Mouse (Mus musculus) gastrocnemius, postnatal 4 days (tissue): ENCODE results near the gene Rrp9. TPM values are rescaled to one million over a fixed set of nuclear protein-coding genes. Genes with fewer than 3 reads are reported as not detected.

Experiments
- DNase-seq, 2 experiments: peaks; one replicate each; pipeline ENCODE4 v3.0.0; 2021 to 2022; ENCODE audit warnings: low spot score in 2 of 2, mixed read lengths in 2 of 2
- total RNA-seq, 2 experiments: library from RNA; stranded (reverse); gene quantifications; 2 replicates each; pipeline ENCODE4 v1.2.3; 2021

The Rrp9 gene
- total RNA-seq, 2 experiments from 2014 or later: 25.1 to 26.2 TPM

DNA sequence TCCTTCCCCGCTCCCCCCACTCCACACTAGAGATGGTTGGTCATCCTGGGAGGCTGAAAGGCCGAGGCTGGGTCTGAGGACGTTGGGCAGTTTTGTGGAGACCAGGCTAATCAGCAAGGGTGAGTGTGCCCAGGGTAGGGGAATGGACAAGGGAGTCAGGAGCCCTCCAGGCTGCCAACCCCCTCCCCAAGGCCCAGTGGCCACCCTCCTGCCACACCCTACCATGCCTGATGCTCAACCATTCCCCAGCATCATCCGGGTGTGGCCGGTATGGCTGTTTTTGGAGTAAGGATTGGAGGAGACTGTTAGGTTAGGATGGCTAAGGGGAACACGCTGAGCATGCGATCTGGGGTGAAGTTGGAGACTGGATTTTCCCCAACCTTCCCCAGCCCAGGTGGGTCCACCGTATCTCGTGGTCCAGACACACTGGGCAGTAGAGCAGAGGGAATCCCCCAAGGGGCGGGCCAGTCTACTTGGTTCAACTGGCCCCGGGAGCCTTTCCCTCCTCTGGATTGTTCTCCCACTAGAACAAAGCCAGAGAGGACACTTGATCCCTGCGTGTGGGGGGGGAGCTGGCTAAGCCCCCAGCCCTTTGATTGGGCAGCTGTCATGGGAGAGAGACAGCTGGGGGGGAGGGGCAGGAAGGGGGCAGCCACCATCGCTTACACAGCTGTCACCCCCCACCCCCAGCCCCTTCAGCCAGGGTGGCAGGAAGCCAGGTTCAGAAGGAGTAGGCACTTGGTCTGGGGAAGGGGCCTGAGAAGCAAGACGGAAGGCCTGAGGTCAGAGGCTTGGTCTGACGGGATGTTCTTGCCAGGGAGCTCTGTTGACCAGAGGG is 19.2 kb upstream of the Rrp9 start:
- DNase-seq: peak; percentile 42 to 67

DNA sequence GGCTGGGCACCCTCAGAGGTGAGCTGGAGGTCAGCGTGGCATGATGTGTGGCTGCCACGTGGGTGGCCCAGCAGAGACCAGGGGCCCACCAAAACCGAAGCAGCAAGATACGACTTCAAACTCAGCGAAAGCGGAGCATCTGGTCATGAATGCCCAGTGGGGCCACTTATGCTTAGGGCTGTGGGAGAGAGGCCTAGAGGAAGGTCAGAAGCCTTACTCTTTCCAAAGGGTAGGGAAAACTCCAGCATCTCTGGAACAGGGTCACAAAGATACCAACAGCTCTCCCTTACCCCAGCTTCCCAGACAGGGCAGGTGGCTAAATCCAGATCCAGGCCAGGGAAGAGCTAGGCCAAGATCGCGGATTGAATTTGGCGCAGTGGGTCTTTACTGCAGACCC is 18.6 kb upstream of the Rrp9 start:
- no peak for DNase-seq

DNA sequence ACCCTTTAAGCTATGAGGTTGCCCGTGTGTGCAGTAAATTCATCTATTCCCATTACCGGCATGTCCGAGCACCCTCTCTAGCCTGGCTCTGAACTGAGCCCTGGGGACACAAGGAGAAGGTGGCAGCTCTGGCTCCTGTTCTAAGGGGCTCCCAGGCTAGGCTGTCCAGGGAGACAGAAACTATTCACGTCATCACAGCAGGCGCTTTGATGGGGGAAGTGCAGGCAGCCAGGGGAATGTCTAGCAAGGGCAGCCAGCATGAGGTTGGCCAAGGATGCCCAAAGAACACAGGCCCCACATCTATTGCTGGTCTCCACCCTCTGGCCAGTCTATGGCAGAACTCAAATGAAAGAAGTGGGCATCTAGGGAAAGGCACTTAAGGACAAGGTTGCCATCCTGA is 17.8 kb upstream of the Rrp9 start:
- no peak for DNase-seq

DNA sequence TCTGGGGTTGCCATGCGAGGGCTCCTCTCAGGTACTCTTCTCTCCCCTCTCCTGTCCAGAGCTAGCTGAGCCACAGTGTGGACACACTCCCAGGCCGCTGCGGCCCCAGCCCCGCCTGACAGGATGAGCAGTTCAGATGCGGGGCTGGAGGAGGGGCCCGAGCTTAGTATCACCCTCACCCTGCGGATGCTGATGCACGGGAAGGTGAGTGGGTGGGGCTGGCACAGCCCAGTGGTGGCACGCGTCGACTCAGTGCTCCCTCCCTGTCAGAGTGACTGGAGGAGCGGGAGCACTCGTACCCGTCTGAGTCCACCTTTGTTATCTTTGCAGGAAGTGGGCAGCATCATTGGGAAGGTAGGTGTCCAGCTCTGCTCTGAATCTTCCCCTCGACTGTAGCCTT is 15.8 kb upstream of the Rrp9 start:
- DNase-seq: no peak

DNA sequence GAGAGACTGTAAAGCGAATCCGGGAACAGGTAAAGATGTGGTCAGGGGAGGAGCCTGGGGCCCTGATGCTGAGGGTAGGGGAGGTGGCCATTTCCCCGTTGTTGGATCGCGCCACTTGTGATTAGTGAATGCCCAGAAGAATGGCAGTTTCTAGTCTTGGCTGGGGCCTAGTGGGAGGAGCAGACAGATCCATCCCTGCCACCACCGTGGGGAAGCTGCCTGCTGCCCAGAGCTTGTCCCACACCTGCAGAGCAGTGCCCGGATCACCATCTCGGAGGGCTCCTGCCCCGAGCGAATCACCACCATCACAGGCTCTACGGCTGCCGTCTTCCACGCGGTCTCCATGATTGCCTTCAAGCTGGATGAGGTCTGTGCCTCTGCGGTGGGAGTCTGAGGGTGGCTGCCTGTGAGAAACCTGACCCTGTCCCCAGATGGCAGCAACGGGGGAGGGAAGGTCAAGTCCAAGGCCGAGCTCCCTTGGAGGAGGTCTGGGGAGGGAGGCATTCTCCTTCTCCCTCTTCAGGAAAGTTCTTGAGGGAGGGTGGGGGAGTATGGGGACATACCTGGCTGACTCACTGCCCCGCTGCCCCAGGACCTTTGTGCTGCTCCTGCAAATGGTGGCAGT is 15.2 kb upstream of the Rrp9 start:
- no peak for DNase-seq

DNA sequence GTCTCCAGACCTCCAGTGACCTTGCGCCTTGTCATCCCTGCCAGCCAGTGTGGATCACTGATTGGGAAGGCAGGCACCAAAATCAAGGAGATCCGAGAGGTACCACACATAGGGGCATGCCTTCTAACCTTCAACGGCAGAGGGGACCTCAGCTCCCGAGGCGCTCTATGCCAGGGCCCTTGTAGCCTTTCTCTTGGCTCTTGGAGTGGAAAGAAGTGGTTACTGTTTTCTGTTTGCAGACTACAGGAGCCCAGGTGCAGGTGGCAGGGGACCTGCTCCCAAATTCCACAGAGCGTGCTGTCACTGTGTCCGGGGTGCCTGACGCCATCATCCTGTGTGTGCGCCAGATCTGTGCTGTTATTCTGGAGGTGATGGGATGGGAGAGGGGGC is 14.7 kb upstream of the Rrp9 start:
- DNase-seq: no peak

DNA sequence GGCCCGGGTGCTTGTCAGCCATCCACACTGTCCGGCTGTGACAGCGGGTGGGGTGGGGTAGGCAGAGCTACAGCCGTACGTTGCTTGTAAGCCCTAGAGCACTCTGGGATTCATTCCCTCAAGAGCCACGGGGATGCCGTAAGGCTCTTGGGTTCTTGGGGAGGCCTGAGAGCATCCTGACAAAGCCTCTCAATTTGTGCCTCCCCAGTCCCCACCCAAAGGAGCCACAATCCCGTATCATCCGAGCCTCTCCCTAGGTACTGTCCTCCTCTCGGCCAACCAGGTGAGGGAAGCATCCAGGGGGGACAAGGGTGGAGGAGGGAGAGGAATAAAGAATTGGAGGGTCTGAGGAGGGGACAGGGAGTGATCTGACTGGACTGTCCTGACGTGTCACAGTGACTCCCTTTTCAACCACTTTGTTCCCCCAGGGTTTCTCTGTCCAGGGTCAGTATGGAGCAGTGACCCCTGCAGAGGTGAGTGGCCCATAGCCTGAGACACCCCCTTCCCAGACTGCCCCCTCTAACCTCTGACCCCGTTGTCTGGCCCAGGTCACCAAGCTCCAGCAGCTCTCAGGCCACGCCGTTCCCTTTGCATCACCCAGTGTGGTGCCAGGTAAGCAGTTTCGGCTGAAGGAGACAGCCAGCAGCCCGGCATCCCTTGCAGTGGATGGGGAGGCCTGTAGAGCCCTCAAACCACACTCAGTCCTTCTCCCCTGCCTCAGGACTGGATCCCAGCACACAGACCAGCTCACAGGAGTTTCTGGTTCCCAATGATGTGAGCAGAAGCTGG is 13.9 kb upstream of the Rrp9 start:
- DNase-seq: no peak

DNA sequence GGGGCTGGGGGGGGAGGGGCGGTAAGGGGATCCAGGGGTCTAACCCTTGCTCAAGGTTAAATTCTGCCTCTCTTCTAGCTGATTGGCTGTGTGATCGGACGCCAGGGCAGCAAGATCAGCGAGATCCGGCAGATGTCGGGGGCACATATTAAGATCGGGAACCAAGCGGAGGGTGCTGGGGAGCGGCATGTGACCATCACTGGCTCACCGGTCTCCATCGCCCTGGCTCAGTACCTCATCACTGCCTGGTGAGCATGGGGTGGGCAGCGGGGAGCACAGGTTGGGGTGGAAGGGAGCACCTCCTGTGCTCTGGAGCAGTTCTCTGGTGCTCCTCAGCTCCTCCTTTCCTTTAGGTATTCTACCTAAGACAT is 13.3 kb upstream of the Rrp9 start:
- no peak for DNase-seq

DNA sequence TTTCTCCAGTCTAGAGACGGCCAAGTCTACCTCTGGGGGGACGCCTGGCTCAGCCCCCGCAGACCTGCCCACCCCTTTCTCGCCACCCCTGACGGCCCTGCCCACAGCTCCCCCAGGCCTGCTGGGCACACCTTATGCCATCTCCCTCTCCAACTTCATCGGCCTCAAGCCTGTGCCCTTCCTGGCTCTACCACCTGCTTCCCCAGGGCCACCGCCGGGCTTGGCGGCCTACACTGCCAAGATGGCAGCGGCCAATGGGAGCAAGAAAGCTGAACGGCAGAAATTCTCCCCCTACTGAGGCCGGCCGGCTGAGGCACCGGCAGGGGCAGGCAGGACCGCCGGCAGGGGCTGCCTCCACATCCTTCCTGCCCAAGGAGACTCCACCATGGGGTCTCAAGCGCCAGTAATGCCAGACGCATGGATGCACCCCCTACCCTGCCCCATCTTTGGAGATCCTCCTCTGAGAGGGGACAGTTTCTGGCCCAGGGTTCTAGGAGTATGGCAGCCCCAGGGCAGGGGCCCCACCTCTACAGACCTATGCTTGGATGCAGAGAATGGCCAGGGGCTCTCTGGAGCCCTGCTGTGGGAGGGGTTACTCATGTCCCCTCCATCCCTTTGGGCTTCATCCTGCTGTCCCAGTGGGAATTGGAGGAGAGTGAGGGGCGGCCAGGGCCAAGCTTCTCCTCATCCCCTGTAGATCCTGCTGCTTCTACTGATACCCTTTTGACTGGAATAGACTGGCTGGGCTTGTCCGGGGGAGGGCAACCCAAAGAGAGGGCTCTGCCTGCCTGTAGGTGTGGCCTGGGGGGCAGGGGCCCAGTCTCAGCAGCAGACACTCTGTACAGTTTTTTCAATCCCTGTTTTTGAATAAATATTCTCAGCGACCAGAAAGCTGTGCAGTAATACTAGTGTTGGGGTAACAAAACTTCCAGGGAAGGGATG is 12.4 kb upstream of the Rrp9 start:
- no peak for DNase-seq

DNA sequence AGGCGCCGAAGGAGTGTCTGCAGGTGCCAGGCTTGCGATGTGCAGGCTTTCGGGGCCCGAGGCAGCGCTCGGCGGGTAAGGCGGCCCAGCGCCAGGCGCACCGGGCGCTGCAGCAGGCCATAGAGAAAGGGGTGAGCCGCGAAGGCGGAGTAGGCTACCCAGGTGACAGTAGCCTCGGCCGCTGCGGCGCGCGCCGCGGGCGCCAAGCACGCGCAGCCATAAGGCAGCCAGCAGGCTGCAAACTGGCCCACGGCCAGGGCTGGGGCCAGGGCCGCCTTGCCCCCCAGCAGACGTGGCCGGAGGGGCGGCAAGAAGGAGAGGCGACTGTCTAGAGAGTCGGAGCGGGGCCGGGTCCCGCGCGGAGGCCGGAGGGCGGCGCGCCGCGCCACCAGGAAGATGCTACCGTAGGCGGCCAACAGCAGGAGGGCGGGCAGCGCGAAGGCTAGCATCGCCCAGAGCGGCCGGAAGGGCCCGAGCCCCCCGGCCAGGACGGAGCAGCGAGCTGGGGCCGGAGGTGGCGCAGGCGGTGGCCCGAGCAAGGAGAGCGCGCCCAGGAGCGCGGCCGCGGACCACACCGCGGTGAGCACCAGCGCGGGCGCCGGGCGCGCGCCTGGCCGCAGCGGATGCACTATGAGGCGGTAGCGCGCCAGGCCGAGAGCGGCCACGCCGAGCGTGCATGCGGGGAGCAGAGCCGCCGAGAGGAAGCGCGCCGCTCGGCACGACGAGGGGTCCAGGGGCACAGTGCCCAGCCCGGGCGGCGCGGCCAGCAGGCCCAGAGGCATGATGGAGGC is 10.8 kb upstream of the Rrp9 start:
- peak in 1 of 2 experiments; percentile 79 for DNase-seq

DNA sequence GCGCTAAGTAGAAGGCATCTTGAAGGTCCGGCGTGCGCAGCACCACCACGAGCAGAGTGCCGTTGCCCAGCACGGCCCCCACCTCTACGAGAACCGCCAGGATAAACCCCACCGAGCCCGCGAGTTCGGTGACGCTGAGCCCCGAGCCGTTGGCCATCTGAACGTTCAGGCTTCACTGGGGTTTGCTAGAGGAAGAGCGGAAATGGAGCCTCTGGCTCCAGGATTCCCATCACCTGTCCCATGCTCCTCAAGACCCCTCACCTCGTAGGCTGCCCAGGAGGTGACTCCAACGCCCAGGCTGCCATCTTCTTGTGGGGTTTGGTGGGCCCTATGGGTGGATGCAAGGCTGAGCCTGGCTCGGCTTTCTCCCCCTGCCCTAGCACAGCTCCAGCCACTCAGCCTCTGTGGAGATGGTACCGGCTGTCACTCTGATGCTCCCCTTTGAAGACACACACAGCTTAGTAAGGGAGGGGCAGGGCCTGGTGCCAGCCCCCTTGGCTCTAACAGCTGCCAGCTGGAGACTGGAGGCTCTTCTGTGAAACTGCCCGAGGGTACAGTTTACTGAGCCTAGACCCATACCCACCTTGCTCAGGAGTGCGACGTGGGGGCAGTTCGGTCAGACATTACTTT is 10.1 kb upstream of the Rrp9 start, which contains the start of gene Gpr62:
TSS of gene Gpr62 (minus strand) at position 368 of the 630 bp plus-strand sequence.
- no peak for DNase-seq

DNA sequence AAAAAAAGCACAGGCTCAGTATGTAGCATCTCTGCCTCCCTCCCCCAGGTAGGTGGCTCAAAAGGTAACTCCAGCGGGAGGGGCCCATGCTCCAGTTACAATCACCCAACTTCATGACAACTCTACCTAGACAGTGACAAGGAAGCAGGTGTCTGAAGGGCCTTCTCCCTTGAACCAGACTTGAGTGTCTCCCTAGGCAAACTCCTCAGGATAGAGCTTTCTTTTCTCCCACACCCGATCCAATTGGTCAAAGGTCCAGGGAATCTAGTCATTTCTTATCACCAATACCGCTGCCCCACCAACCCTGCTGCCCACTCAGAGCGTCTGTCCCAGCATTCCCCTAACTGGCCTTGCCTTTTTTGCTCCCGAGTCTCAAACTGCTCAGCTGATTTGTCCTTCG is 9.0 kb upstream of the Rrp9 start:
- no peak for DNase-seq

DNA sequence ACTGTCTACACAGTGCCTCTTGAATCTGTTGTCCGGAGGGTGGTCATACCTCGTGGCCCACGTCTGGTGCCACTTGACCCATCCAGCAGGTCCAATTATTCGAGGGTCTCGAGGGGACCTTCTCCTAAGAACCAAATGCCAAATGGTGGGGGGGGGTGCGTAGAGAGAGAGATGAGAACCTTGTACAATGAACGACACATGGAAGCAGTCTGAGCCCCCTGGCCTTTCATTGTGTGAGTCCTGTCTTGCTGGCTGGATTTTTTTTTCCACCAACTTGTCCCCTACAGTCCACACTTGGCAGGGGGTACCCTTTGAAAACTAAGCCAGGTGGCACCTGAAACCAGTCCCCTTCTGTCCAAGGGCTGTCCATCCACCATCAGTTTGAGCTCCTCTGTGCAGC is 8.0 kb upstream of the Rrp9 start:
- no peak for DNase-seq

DNA sequence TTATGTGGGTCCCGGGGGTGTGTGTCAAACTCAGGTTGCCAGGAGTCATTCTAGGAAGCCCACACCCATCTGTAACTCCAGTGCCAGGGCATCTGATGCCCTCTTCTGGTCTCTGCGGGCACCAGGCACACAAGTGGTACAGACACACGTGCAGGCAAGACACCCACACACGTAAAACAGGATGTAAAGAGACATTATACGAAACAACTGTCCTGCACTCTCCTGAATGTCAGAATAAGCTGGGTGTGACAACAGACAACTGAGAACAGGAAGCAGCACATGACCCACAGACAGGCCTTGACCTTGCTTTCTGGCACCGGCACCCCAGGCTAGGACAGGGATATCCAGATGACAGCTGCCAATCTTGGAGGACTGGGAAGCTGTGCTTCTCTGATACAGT is 6.4 kb upstream of the Rrp9 start:
- no peak for DNase-seq

DNA sequence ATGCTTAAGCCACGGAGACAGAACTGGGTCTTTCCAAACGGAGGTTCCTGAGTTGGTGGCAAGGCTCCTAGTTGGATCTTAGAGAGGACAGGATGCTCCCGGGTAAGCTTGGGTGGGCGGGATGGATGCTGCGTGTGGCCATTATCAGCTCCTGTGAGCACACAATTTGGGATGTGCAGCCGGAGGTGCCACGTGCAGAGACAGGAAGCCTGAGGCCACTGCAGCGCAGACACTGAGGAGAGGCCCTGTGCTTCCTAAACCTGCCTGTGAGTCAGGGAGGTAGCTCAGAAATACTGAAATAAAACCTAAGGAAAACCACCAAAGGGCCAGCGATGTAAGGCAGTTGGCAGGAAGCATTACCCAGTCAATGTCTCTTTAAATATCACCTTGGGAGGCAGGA is 6.0 kb upstream of the Rrp9 start:
- no peak for DNase-seq

DNA sequence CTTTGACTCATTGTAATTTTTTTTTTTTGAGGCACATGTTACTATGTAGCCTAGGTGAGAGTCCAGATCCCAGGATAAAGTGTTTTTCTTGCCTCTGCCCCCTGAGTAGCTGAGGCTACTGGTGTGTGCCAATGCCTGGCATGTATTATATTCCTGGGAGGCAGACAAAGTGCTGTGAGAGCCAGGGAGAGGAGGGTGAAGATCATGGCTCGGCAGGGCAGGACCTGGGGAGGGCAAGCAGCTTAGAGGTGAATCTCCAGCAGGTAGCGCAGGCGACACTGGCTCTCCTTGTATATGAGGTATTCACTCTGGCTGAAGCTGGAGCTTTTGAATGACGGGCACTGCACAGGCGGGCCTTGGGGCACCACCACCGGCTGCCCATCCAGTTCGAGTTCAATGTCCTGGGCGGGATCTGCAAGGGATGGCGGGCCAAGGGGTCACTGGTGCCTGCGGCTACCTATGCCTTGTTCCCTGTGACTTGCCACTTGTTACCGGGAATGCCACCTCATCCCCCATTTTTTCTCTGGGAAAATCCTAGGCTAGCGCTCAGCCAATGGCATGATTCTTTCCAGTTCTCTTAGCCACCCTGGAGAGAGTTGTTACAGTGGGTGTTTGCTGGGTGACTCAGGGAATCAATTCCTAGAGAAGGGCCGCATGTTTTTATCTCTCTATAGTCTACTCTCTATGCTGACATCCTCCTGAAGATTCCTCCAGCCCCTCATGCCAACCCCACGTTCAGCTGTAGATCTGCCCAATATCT is 4.6 kb upstream of the Rrp9 start:
- DNase-seq: no peak

DNA sequence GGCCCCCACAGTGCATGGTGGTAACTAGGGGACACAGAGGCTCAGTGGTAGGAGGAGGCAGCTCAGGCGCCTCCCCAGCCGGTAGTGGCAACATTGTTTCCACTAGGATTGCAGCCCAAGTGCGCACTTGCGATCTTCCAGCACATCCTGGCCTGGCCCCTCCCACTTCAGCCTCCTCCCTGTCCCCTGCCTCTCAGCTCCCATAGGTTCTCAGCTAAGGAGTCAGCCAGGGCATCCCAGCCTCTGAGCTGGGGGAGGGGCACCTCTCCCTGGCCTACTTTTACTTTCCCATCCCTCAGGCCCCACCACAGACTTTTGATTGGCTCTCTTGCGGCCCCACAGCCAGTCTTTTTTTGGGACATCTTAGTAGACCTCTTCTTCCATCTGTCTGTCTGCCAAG is 3.9 kb upstream of the Rrp9 start:
- DNase-seq: peak in 1 of 2 experiments; percentile 63

DNA sequence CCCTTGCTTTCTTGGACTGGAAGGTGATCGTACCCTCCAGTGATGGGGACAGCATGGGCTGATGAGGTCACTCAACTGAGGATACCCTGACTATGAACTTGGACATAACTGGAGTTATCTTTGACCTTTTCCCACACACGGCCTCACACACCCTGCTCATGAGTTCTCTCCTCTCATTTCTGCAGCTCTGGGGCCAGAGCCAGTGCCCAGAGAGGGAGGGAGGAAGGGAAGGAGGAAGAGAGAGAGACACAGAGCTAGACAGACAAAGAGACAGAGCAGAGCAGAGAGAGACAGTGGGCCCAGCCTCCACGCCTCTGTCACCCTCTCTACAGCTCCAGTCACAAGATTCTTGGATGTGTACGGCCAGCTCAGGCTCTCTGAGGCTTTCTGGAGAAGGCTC is 3.4 kb upstream of the Rrp9 start:
- DNase-seq: no peak
